Mouse (Mus musculus): ENCODE measurements around the gene Gm11127. TPM values are rescaled to one million over a fixed set of nuclear protein-coding genes. Genes with fewer than 3 reads are reported as not detected.
A peak's percentile ranks its signal among the peaks of the same experiment; 100 is the strongest.
"Not testable (repeated sequence)": the region's sequence is repeated elsewhere in the genome, so short reads cannot be mapped to it uniquely, and the experiment has no call there.

Gm11127 gene
- polyA plus RNA-seq, 1 experiment from 2014 or later: not detected

DNA sequence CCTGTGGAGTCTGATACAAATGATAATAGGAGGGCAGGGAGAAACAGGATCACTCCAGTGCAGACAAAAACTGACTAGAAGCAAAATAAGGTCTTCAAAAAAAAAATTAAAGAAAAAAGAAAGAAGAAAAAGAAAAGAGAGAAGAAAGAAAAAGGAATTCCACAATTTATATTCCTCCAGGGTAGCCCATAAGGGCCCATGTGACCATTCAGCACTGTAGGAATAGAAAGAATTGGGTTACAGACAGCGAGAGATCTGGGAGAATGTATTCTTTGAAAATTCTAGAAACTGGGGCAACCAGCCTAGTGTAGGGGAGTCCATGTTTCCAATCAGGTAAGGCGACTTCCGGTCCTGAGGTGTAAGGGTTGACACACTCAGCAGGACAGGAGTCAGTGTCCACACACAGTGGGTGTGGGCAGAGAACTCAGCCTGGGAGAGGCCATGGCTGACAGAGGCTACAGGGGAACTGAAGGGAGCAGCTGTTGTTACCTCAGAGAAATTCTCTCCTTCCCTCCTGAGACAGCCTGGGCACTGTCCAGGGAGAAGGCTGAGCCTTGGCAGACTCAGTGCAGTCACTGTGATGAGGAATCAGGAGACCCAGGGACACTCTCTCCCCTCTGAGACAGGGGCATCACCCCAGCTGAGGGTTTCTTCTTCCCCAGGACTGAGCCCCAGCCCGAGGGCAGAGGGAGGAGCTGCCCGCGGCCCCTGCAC lies 24.5 kb upstream of the Gm11127 start:
- peak overlapping the region; percentile 56 for H3K4me3 ChIP-seq (ENCODE audit: low read length)
- peak overlapping the region; percentile 71 for H3K9ac ChIP-seq (ENCODE audit: low read depth, low read length)

DNA sequence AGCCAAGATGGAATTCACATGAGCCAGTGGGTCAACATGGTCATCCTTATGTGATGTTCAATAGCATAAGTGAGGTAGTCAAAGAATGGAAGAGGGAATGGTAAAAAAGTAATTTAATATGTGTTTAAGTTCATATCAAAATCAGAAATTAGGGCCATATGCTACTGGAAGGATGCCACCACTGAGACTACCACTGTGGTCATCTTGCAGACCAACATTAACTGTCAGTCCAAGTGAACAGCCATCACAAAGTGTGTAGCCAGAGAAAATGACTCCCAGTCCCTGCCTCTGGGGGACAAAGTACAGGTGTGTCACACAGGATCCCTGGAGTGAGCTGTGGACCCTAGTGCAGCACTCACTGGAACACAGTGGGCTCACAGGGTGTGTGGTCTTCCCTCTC lies 23.7 kb upstream of the Gm11127 start:
- not testable (repeated sequence) for H3K9ac ChIP-seq (ENCODE audit: low read depth, low read length); H3K27me3 ChIP-seq (replicated peaks; ENCODE audit: control insufficient read depth, insufficient read depth, low read length); H3K9me3 ChIP-seq (ENCODE audit: control insufficient read depth, low read length); H3K4me1 ChIP-seq (ENCODE audit: control insufficient read depth, insufficient read depth, low read depth, low read length); H3K4me3 ChIP-seq (ENCODE audit: low read length); H3K27ac ChIP-seq (ENCODE audit: low read depth, low read length); ATAC-seq; H3K36me3 ChIP-seq (ENCODE audit: control insufficient read depth, insufficient read depth, low read length); H3K4me2 ChIP-seq (ENCODE audit: low read length)

More for the DNA sequence above, 24.5 kb upstream of the Gm11127 start:
- H3K4me1 ChIP-seq (ENCODE audit: control insufficient read depth, insufficient read depth, low read depth, low read length); H3K27ac ChIP-seq (ENCODE audit: low read depth, low read length); H3K36me3 ChIP-seq (ENCODE audit: control insufficient read depth, insufficient read depth, low read length); H3K9me3 ChIP-seq (ENCODE audit: control insufficient read depth, low read length); H3K27me3 ChIP-seq (replicated peaks; ENCODE audit: control insufficient read depth, insufficient read depth, low read length): not testable (repeated sequence)
- H3K4me2 ChIP-seq (ENCODE audit: low read length): peak overlapping the region; percentile 94
- WGBS: 51% methylated on average over 3 of the region's 6 CpGs
- ATAC-seq: 0 out of 2 replicates have a peak, but pooled peaks have one; percentile 49

DNA sequence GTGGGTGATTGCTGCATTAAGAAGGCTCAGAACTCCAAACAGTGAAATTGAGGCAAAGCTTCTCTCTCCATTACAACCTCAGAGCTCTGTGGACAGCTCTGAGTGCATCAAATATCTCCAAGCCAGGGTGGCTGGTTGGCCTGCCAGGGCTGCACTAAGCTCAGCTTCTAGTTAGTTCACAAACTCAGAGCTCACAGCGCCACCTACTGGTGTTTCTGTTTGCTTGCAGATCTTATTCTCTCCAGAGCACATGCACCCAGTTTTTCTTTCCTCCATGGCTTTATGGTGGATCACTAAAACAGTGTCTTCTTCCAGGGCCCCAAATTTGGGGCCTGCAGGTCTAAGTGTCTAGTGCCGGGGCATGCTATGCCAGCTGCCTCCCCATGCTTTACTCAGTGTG lies 2.7 kb upstream of the Gm11127 start:
- Histone ChIP-seq H3K4me1 (ENCODE audit: control insufficient read depth, insufficient read depth, low read depth, low read length) (no peaks in the 10 kb centered on the region), H3K27ac (ENCODE audit: low read depth, low read length) (no peak overlapping the region), H3K36me3 (ENCODE audit: control insufficient read depth, insufficient read depth, low read length) (no peaks in the 10 kb centered on the region), H3K4me2 (ENCODE audit: low read length) (no peak overlapping the region), H3K9ac (ENCODE audit: low read depth, low read length) (no peak overlapping the region), H3K27me3 (replicated peaks; ENCODE audit: control insufficient read depth, insufficient read depth, low read length) (no peaks in the 10 kb centered on the region), H3K9me3 (ENCODE audit: control insufficient read depth, low read length) (no peaks in the 10 kb centered on the region), H3K4me3 (ENCODE audit: low read length) (no peak overlapping the region)
- 30% methylated on average over 2 of the region's 2 CpGs for WGBS
- peak; percentile 56 for ATAC-seq

DNA sequence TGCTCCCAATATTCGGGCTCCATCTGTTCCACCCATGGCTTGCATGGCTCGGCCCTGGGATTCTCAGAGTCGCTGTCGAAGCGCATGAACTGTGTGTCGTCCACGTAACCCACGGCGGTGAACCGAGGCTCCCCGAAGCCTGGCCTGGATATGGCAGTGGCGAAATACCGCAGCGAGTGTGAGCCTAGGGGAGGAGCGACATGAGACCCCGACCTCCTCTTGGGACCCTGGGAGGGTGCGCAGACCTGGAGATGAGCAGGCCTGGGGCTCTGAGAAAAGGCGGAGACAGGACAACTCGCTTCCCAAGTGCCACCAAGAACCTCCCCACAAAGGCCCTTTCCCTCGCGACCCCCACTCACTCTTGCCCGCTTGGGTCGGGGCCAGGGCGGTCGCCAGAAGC lies 244 bp downstream of the Gm11127 start:
- not testable (repeated sequence) for H3K9ac ChIP-seq (ENCODE audit: low read depth, low read length); H3K4me2 ChIP-seq (ENCODE audit: low read length); H3K9me3 ChIP-seq (ENCODE audit: control insufficient read depth, low read length); H3K27me3 ChIP-seq (replicated peaks; ENCODE audit: control insufficient read depth, insufficient read depth, low read length); H3K4me3 ChIP-seq (ENCODE audit: low read length); H3K4me1 ChIP-seq (ENCODE audit: control insufficient read depth, insufficient read depth, low read depth, low read length); H3K27ac ChIP-seq (ENCODE audit: low read depth, low read length); ATAC-seq; H3K36me3 ChIP-seq (ENCODE audit: control insufficient read depth, insufficient read depth, low read length)
- WGBS: 86% methylated on average over 22 of the region's 25 CpGs

DNA sequence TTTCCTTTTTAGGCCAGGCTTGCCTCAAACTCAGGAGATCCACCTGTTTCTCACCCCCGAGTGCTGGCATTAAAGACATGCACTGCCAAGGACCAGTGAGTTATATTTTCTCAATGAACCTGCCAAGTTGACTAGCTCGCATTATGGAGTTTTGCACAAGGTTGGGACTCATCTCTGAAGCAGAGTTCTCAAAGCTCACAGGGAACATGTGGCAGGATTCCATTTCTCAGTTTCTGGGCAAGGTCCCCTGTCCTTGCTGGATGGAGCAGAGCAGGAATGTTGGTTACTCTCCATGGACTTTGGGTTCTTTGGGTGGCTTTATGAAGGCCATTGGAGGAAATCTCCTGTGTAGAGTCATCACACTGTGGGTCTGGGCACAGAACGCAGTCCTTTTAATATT lies 14.9 kb downstream of the Gm11127 start:
- H3K27me3 ChIP-seq (replicated peaks; ENCODE audit: control insufficient read depth, insufficient read depth, low read length): no peaks in the 10 kb centered on the region
- no peak for ATAC-seq
- no peaks in the 10 kb centered on the region; the same call in 1 of the 2 replicates for H3K4me1 ChIP-seq (ENCODE audit: control insufficient read depth, insufficient read depth, low read depth, low read length)
- no peaks in the 10 kb centered on the region for H3K9me3 ChIP-seq (ENCODE audit: control insufficient read depth, low read length)
- no peak overlapping the region for H3K9ac ChIP-seq (ENCODE audit: low read depth, low read length)
- H3K27ac ChIP-seq (ENCODE audit: low read depth, low read length): no peak overlapping the region
- 84% methylated on average over 3 of the region's 3 CpGs for WGBS
- peak overlapping the region; percentile 44; the same call in 1 of the 2 replicates for H3K4me3 ChIP-seq (ENCODE audit: low read length)
- H3K4me2 ChIP-seq (ENCODE audit: low read length): peak overlapping the region; percentile 78
- H3K36me3 ChIP-seq (ENCODE audit: control insufficient read depth, insufficient read depth, low read length): no peaks in the 10 kb centered on the region

DNA sequence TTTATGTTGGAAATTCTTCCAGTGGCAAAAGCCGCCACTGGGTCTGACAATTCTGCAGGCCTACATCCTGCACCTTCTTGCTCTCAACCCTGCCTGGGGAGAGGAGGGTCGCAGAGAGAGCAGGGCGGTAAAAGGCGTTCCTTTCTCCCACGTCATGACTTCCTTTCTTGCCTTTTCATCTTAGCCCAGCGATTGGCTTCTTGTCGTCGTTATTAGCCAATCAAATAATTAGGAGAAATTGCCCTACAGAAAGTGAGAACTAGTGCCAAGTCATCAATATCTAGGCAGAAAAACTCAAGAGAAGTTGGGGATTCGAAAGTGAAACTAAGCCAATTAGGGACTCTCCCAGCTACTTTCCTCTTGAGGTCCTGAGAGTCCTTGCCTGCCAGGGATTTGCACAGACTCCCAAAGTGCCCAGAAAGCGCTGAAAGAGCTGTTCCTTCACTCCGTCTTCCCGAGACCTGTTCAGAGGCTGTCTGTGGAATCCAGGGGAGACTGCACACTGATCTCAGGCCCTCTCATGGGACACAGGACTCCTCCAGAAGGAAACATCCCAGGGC lies 15.5 kb downstream of the Gm11127 start, which contains the start of the genes H2-T22 and Gm6034:
Gene H2-T22 (minus strand): TSS at position 138 of the 560 bp plus-strand sequence.
Gene Gm6034 (plus strand): TSS at position 352 of the 560 bp plus-strand sequence.
- H3K9me3 ChIP-seq (ENCODE audit: control insufficient read depth, low read length); H3K27me3 ChIP-seq (replicated peaks; ENCODE audit: control insufficient read depth, insufficient read depth, low read length); H3K27ac ChIP-seq (ENCODE audit: low read depth, low read length); H3K36me3 ChIP-seq (ENCODE audit: control insufficient read depth, insufficient read depth, low read length); H3K4me1 ChIP-seq (ENCODE audit: control insufficient read depth, insufficient read depth, low read depth, low read length): not testable (repeated sequence)
- Histone ChIP-seq H3K4me2 (ENCODE audit: low read length) (peak within 1 kb of the TSS; percentile 78), H3K4me3 (ENCODE audit: low read length) (peak within 1 kb of the TSS; percentile 44), H3K9ac (ENCODE audit: low read depth, low read length) (peak within 1 kb of the TSS; percentile 56)
- peak; percentile 98 for ATAC-seq
- 1% methylated on average over 12 of the region's 12 CpGs for WGBS

DNA sequence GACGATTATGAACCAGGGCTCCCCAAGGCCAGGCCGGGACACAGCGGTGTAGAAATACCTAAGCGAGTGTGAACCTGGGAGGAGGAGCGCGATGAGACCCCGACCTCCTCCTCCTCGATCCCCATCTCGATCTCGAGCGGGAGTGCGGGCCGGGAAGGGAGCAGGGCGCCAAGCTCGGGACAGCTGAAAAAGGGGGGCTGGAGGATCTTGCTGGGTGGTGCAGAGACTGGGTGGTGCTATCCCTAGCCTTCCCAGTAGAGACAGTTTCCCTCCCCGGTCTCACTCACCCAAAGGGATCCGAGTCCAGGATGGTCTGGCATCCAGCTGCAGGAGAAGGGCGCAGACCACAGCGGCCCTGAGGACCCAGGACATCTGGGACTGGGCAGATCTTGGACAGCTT lies 16.1 kb downstream of the Gm11127 start:
- not testable (repeated sequence) for H3K9me3 ChIP-seq (ENCODE audit: control insufficient read depth, low read length); H3K4me1 ChIP-seq (ENCODE audit: control insufficient read depth, insufficient read depth, low read depth, low read length); H3K27me3 ChIP-seq (replicated peaks; ENCODE audit: control insufficient read depth, insufficient read depth, low read length); H3K36me3 ChIP-seq (ENCODE audit: control insufficient read depth, insufficient read depth, low read length); H3K27ac ChIP-seq (ENCODE audit: low read depth, low read length)
- peak; percentile 72 for ATAC-seq
- peak overlapping the region; percentile 44 for H3K4me3 ChIP-seq (ENCODE audit: low read length)
- peak overlapping the region; percentile 56 for H3K9ac ChIP-seq (ENCODE audit: low read depth, low read length)
- H3K4me2 ChIP-seq (ENCODE audit: low read length): peak overlapping the region; percentile 78
- 2% methylated on average over 19 of the region's 19 CpGs for WGBS

DNA sequence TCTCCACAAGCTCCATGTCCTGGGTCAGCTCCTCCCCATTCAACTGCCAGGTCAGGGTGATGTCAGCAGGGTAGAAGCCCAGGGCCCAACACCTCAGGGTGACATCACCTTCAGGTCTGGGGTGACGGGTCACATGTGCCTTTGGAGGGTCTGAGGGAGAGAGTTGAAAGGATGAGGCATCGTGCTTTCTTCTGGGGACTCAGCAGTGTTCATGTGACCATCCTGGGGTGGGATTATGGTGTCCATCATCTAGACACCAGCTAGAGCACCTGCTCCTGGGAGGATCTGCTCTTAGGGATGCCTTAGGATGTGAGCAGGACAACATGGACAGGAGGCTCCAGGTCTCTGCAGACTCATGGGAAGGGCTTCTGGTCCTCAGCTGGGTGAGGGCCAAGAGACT lies 17.6 kb downstream of the Gm11127 start:
- H3K4me1 ChIP-seq (ENCODE audit: control insufficient read depth, insufficient read depth, low read depth, low read length); H3K4me2 ChIP-seq (ENCODE audit: low read length); H3K9me3 ChIP-seq (ENCODE audit: control insufficient read depth, low read length); ATAC-seq; H3K36me3 ChIP-seq (ENCODE audit: control insufficient read depth, insufficient read depth, low read length); H3K9ac ChIP-seq (ENCODE audit: low read depth, low read length); H3K4me3 ChIP-seq (ENCODE audit: low read length); H3K27me3 ChIP-seq (replicated peaks; ENCODE audit: control insufficient read depth, insufficient read depth, low read length); H3K27ac ChIP-seq (ENCODE audit: low read depth, low read length): not testable (repeated sequence)
- 88% methylated on average over 2 of the region's 2 CpGs for WGBS

DNA sequence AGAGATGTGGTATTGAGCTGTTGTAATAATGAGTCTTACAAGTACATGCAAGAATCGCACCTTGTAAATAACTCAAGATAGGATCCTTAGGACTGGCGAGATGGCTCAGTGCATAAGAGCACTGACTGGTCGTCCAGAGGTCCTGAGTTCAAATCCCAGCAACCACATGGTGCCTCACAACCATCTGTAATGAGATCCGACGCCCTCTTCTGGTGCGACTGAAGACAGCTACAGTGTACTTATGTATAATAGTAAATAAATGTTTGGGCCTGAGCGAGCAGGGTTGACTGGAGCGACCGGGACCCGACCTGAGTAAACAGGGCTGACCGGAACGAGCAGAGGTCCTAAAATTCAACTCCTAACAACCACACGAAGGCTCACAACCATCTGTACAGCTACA lies 22.0 kb downstream of the Gm11127 start:
- not testable (repeated sequence) for H3K9me3 ChIP-seq (ENCODE audit: control insufficient read depth, low read length); ATAC-seq; H3K27me3 ChIP-seq (replicated peaks; ENCODE audit: control insufficient read depth, insufficient read depth, low read length); H3K36me3 ChIP-seq (ENCODE audit: control insufficient read depth, insufficient read depth, low read length); H3K4me2 ChIP-seq (ENCODE audit: low read length); H3K9ac ChIP-seq (ENCODE audit: low read depth, low read length); H3K4me1 ChIP-seq (ENCODE audit: control insufficient read depth, insufficient read depth, low read depth, low read length); H3K4me3 ChIP-seq (ENCODE audit: low read length); H3K27ac ChIP-seq (ENCODE audit: low read depth, low read length)
- WGBS: 87% methylated on average over 13 of the region's 13 CpGs
